Mouse (Mus musculus): ENCODE measurements around the gene Slc4a1. TPM values are rescaled to one million over a fixed set of nuclear protein-coding genes. Genes with fewer than 3 reads are reported as not detected.

Gene Slc4a1
- polyA plus RNA-seq, 1 experiment from 2014 or later, result 2.5 TPM

DNA sequence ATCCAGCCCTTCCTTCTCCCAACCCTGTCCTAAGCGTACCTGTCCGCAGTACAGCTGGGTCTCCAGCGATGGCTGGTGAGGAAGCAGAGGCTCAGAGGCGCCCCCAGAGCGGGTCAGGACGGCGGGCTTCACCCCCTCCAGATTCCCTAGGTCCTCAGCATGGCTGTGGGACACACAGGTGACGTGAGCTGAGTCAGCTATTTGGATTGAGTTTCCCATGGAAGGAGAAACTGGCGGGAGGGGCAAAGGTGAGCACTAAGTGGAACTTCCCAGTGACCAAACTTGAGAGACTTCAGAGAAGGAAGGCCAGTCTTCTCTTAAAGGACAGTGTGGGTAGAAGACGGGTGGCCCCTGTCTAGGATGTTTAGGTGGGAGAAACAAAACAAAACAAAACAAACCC lies 7.6 kb downstream of the Slc4a1 start:
- H3K4me2 ChIP-seq, result no peak overlapping the region
- no peak for ATAC-seq (ENCODE audit: low FRiP score)
- H3K36me3 ChIP-seq, result no peaks in the 10 kb centered on the region
- H3K9me3 ChIP-seq (replicated peaks), result no peaks in the 10 kb centered on the region
- H3K27me3 ChIP-seq (replicated peaks), result no peaks in the 10 kb centered on the region; the same call in 1 of the 2 replicates
- H3K9ac ChIP-seq (replicated peaks), result no peak overlapping the region
- WGBS, result 73% methylated on average over 10 of the region's 10 CpGs
- no peak overlapping the region for H3K4me3 ChIP-seq (replicated peaks)
- H3K27ac ChIP-seq (replicated peaks), result no peak overlapping the region
- no peaks in the 10 kb centered on the region for H3K4me1 ChIP-seq

DNA sequence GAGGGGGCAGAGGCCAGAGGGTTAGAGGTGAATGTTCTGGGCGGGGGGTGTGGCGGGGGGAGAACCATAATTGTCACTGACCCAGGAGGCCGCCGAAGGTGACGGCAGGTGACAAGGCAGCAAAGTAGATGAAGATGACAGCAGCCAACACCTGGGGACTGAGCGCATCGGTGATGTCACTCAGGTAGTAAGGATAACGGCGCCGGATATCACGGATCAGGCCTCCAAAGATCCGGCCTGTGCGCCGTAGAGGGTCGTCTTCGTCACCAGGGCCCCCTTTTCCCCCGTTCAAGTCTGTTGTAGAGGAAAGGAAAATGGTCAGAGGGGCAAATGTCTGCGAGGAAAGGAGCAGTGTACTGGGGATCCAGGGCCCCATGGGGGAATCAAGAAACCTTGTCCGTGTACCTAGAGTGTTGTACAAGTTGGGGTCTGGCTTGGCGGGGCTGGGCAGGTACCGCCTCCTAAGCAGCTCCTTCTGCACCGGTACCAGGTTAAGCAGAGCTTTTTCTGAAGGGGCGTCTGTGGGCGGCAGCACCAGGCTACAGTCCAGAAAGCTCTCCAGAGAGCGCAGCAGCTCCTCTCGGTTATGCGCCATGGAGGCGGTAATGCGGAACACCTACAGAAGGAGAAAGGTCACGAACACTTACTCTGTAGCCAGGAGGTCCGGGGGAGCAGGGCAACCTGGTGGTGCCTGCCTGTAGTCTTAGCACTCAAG lies 9.2 kb downstream of the Slc4a1 start:
- Histone ChIP-seq H3K4me2 (no peak overlapping the region), H3K36me3 (no peaks in the 10 kb centered on the region), H3K27ac (replicated peaks) (no peak overlapping the region), H3K4me1 (no peaks in the 10 kb centered on the region), H3K9ac (replicated peaks) (no peak overlapping the region), H3K9me3 (replicated peaks) (no peaks in the 10 kb centered on the region), H3K27me3 (replicated peaks) (no peaks in the 10 kb centered on the region; the same call in none of the 2 replicates), H3K4me3 (replicated peaks) (no peak overlapping the region)
- ATAC-seq (ENCODE audit: low FRiP score), result no peak
- 75% methylated on average over 31 of the region's 31 CpGs for WGBS

DNA sequence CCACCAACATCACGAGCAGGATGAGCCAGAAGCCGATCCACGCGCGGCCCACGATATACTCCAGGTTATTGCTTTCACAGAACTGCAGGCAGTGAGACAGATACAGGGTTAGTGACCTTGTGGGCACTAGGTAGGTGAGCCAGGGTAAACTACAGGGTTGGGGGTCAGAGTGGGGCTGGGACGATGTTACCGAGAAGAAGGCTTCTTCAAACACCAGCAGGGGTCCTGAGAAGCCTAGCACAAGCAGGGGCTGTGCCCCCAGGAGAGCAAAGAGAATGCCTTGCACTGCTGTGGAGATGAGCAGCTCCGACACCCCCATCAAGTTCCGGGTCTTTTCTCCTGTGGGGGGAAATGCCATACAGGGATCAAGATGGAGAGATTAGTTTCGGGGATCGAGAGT lies 9.8 kb downstream of the Slc4a1 start:
- Histone ChIP-seq H3K4me3 (replicated peaks) (no peak overlapping the region), H3K9ac (replicated peaks) (no peak overlapping the region), H3K9me3 (replicated peaks) (no peaks in the 10 kb centered on the region), H3K27me3 (replicated peaks) (peaks cover 1% of the 10 kb centered on the region), H3K4me1 (no peaks in the 10 kb centered on the region), H3K27ac (replicated peaks) (no peak overlapping the region), H3K36me3 (no peaks in the 10 kb centered on the region), H3K4me2 (no peak overlapping the region)
- no peak for ATAC-seq (ENCODE audit: low FRiP score)
- 85% methylated on average over 12 of the region's 12 CpGs for WGBS

DNA sequence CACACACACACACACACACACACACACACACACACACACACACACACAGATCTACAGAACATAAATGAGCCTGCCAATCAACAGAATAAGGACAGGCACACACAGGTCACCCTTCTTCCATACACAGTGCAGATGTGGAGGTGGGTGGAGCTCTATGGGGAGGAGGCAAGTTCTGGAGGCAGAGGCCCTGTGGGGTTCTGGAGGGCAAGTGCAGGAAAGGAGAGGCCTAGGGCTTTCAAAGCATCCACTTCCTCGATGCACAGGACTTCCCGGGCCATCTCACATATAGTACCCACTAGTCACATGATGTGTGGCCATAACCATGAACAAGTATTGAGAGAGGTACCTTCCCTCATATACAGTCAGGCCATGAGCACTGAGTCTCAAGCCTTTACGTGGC lies 10.5 kb downstream of the Slc4a1 start:
- Histone ChIP-seq H3K9ac (replicated peaks) (no peak overlapping the region), H3K27ac (replicated peaks) (no peak overlapping the region), H3K36me3 (no peaks in the 10 kb centered on the region), H3K9me3 (replicated peaks) (no peaks in the 10 kb centered on the region), H3K4me1 (no peaks in the 10 kb centered on the region), H3K27me3 (replicated peaks) (peaks cover 3% of the 10 kb centered on the region), H3K4me3 (replicated peaks) (no peak overlapping the region), H3K4me2 (no peak overlapping the region)
- no peak for ATAC-seq (ENCODE audit: low FRiP score)
- 85% methylated on average over 3 of the region's 3 CpGs for WGBS

DNA sequence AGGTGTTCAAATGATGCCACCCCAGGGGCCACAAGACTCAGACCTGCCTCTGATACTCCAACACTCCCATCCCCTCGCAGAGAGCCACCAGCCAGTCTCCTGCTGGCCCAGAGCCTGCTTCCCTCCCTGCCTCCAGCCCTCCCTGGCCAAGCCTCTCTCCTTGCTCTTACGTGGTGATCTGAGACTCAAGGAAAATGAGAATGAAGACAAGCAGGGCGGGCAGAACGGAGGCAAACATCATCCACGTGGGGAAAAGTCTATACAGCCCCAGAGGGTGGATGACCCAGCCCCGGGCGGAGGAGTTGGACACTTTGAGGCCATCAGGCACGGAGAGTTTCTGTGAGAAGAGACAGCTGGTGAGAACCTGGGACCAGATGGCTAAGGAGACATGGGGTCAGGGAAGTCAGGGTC lies 13.0 kb downstream of the Slc4a1 start:
- WGBS, result 51% methylated on average over 8 of the region's 8 CpGs
- H3K36me3 ChIP-seq, result no peaks in the 10 kb centered on the region
- peaks cover 3% of the 10 kb centered on the region for H3K27me3 ChIP-seq (replicated peaks)
- no peak overlapping the region for H3K9ac ChIP-seq (replicated peaks)
- H3K4me1 ChIP-seq, result no peaks in the 10 kb centered on the region
- no peak overlapping the region for H3K4me2 ChIP-seq
- ATAC-seq (ENCODE audit: low FRiP score), result no peak
- H3K27ac ChIP-seq (replicated peaks), result no peak overlapping the region
- H3K9me3 ChIP-seq (replicated peaks), result no peaks in the 10 kb centered on the region
- no peak overlapping the region for H3K4me3 ChIP-seq (replicated peaks)

DNA sequence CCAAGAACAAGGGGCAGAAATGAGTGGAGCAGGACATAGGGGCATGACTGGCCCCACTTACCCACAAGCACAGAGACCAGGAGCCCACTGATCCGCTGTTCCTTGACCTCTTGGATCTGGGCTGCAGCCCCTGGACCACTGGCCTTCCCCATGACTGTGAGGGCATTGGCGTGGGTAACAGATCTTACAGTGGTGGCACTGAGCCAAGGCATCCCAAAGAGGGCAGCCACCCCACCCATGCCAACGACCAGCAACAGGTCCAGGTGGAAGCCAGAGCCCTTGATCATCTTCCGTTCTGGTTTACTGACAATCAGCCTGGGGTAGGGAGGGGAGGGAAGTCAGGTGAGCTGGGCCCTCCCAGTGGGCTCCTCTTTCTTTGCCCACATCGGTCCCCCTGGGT lies 13.6 kb downstream of the Slc4a1 start:
- Histone ChIP-seq H3K36me3 (no peaks in the 10 kb centered on the region), H3K4me2 (no peak overlapping the region), H3K4me3 (replicated peaks) (no peak overlapping the region), H3K27me3 (replicated peaks) (peaks cover 3% of the 10 kb centered on the region), H3K27ac (replicated peaks) (no peak overlapping the region), H3K9ac (replicated peaks) (no peak overlapping the region), H3K4me1 (no peaks in the 10 kb centered on the region), H3K9me3 (replicated peaks) (no peaks in the 10 kb centered on the region)
- ATAC-seq (ENCODE audit: low FRiP score), result no peak
- WGBS, result 59% methylated on average over 5 of the region's 5 CpGs

DNA sequence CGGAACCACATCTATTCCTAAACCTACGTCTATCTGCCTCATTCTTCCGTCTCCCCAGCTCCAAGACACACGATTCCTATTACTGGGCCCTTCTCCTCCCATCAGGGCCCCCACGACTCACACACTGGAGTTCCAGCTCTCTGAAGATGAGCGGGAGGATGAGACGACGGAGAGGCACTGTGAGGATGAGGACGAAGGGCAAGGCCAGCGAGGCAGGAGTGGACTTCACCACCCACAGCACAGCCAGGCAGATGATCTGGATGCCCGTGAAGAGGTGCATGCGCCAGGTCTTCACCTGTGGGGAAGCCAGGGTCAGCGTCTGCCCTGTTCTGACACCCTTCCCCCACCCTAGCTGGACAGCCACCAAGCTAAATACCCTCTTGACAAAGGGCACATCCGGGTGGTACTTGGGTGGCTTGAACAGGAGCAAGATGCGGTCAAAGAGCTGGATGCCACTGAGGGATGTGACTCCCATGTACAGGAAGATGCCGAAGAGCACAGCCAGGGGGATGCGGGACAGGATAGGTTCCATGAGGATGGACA lies 15.0 kb downstream of the Slc4a1 start:
- no peaks in the 10 kb centered on the region for H3K36me3 ChIP-seq
- no peaks in the 10 kb centered on the region for H3K9me3 ChIP-seq (replicated peaks)
- H3K4me2 ChIP-seq, result no peak overlapping the region
- no peak overlapping the region for H3K9ac ChIP-seq (replicated peaks)
- H3K27me3 ChIP-seq (replicated peaks), result peaks cover 3% of the 10 kb centered on the region; the same call in 1 of the 2 replicates
- H3K27ac ChIP-seq (replicated peaks), result no peak overlapping the region
- H3K4me3 ChIP-seq (replicated peaks), result no peak overlapping the region
- H3K4me1 ChIP-seq, result no peaks in the 10 kb centered on the region
- WGBS, result 90% methylated on average over 17 of the region's 17 CpGs
- no peak for ATAC-seq (ENCODE audit: low FRiP score)

DNA sequence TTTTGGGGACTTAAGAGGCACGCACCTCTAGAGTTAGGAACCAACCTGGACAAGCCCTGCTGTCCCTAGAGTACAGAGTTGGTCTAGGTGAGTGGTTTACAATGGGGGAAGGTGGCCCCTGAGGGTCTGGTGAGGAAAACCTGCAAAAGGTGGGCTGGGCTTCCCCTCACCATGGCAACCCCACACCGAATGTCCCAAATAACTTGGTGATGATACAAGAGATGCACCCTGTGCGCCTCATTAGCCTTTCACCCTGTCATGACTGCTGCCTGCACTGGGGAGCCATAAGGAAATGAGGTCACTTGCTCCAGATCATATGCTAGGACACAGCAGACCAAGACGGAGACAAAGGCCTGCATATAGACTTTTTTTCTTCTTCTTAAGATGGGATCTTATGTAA lies 15.6 kb downstream of the Slc4a1 start:
- no peaks in the 10 kb centered on the region for H3K36me3 ChIP-seq
- WGBS, result 86% methylated on average over 4 of the region's 4 CpGs
- no peak overlapping the region for H3K27ac ChIP-seq (replicated peaks)
- no peak for ATAC-seq (ENCODE audit: low FRiP score)
- peaks cover 3% of the 10 kb centered on the region; the same call in 1 of the 2 replicates for H3K27me3 ChIP-seq (replicated peaks)
- H3K9me3 ChIP-seq (replicated peaks), result no peaks in the 10 kb centered on the region
- no peak overlapping the region for H3K4me2 ChIP-seq
- no peak overlapping the region for H3K9ac ChIP-seq (replicated peaks)
- H3K4me1 ChIP-seq, result no peaks in the 10 kb centered on the region
- H3K4me3 ChIP-seq (replicated peaks), result no peak overlapping the region

DNA sequence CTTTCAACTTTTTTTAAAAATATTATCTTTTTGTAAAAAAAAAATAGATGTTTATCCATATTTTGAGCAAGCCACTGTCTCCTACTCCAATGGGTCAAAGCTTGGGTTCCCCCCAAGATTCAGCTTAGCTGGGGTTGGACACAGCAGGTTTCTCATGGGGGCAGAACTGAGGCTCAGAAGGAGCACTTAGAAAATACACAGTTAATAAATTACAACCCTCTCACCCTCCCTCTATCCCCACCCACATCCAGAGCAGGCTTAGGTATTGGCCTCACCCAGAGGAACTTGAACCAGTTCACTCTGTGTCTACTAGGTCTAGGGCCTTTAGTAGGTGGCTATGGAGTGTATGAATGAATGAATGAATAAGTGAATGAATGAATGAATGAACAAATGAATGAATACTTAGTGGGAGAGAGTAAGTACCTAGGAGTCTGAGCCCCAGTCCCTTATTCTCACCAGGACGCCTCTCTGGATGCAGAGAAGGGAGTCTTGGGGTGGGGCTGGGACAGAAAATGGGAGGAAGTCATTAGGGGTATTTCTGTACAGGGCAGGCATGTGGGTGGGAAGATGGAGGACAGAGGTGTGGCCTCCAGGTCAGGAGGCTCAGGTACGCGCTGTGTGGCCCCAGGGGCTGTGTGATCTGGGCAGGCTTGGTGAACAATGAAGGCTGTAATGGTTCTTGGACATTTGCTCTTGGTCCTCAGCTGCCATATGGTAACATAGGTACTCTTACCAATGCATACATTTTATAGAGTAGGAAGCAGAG lies 16.6 kb downstream of the Slc4a1 start:
- no peak for ATAC-seq (ENCODE audit: low FRiP score)
- Histone ChIP-seq H3K4me1 (no peaks in the 10 kb centered on the region), H3K4me3 (replicated peaks) (no peak overlapping the region), H3K9me3 (replicated peaks) (no peaks in the 10 kb centered on the region), H3K4me2 (no peak overlapping the region), H3K27me3 (replicated peaks) (peaks cover 3% of the 10 kb centered on the region; the same call in 1 of the 2 replicates), H3K27ac (replicated peaks) (no peak overlapping the region), H3K36me3 (no peaks in the 10 kb centered on the region), H3K9ac (replicated peaks) (no peak overlapping the region)
- 90% methylated on average over 3 of the region's 3 CpGs for WGBS

DNA sequence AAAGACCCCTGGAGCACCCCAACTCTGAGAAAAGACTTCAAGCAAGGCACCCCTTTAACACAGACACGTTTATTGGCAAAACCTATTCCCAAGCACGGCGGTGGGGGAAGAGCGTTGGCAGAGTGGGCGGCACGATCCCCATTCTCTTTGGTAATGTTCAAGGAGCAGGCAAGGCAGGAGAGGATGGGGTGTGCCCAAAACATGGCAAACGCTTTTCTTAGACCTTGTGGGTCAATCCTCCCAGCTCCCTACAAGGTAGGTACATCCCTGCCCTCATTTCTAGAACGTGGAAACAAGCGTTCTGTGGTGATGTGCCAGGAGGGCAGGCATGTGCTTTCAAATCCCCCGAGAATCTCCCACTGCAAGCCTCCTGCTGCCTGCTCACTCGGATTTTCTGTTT lies 17.2 kb downstream of the Slc4a1 start:
- H3K4me1 ChIP-seq, result no peaks in the 10 kb centered on the region
- no peak overlapping the region for H3K4me3 ChIP-seq (replicated peaks)
- H3K27ac ChIP-seq (replicated peaks), result no peak overlapping the region
- 82% methylated on average over 11 of the region's 11 CpGs for WGBS
- H3K27me3 ChIP-seq (replicated peaks), result peaks cover 3% of the 10 kb centered on the region; the same call in 1 of the 2 replicates
- H3K36me3 ChIP-seq, result no peaks in the 10 kb centered on the region
- H3K4me2 ChIP-seq, result no peak overlapping the region
- H3K9me3 ChIP-seq (replicated peaks), result no peaks in the 10 kb centered on the region
- no peak for ATAC-seq (ENCODE audit: low FRiP score)
- H3K9ac ChIP-seq (replicated peaks), result no peak overlapping the region

DNA sequence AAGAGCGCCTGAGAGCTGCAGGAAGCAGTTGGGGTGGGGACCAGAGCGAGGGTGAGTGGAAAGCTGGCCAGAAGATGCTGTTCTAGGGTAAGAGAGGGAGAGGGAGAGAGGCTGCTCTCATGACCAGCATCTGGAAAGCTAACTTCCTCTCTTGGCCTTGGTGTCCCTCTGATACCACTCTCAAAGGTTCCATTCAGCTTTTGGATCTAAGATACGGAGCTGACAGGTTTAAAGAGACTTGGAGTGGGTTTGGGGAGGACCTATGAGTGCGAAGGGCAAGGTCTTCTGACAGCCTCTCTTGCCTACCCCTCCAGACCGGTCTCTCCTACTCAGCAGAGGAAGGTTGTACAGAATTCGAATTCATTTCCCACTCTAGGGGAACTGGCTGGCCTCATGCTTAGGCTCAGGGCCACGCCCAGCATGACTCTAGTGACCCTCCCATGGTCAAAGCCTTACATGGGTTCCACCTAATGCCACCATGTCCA lies 17.9 kb downstream of the Slc4a1 start:
- H3K9ac ChIP-seq (replicated peaks), result no peak overlapping the region
- H3K4me3 ChIP-seq (replicated peaks), result no peak overlapping the region
- H3K9me3 ChIP-seq (replicated peaks), result no peaks in the 10 kb centered on the region
- ATAC-seq (ENCODE audit: low FRiP score), result no peak
- H3K27ac ChIP-seq (replicated peaks), result no peak overlapping the region
- H3K4me2 ChIP-seq, result no peak overlapping the region
- WGBS, result 92% methylated on average over 7 of the region's 7 CpGs
- H3K36me3 ChIP-seq, result no peaks in the 10 kb centered on the region
- H3K4me1 ChIP-seq, result no peaks in the 10 kb centered on the region
- H3K27me3 ChIP-seq (replicated peaks), result peaks cover 3% of the 10 kb centered on the region; the same call in 1 of the 2 replicates

DNA sequence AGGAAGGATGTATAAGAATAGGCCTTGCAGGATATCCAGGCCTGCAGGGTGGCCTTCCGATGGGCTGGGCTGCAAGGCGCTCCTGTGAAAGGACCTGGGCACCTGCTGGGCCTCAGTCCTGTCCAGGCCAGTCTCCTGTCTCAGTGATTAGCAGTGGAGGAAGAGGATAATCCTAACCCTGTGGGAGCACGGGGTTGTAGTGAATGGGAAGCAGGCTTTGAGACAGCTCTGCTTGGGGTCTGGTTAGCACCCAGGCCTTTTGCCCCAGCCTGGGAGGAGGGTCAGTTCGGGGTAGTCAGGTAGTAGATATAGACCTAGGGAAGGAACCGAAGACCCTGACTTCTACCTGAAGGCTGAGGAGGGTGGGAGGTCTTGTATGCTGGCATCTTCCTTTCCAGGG lies 18.3 kb downstream of the Slc4a1 start:
- Histone ChIP-seq H3K9me3 (replicated peaks) (no peaks in the 10 kb centered on the region), H3K4me1 (no peaks in the 10 kb centered on the region), H3K36me3 (no peaks in the 10 kb centered on the region), H3K27me3 (replicated peaks) (peaks cover 3% of the 10 kb centered on the region; the same call in 1 of the 2 replicates), H3K4me3 (replicated peaks) (no peak overlapping the region), H3K27ac (replicated peaks) (no peak overlapping the region), H3K9ac (replicated peaks) (no peak overlapping the region), H3K4me2 (no peak overlapping the region)
- ATAC-seq (ENCODE audit: low FRiP score), result no peak
- 81% methylated on average over 5 of the region's 5 CpGs for WGBS
